Mouse (Mus musculus) bone marrow, adult 2 months (tissue): ENCODE measurements around the gene Ahnak. TPM values are rescaled to one million over a fixed set of nuclear protein-coding genes. Genes with fewer than 3 reads are reported as not detected.
A peak's percentile ranks its signal among the peaks of the same experiment; 100 is the strongest.

ENCODE experiments used
- H3K27ac ChIP-seq: fragments of 200-500 bp; 2 replicates; pipeline ENCODE4 v1.5.1; 2012; ENCODE audit warnings: low read depth, mild to moderate bottlenecking, control low read depth, inconsistent platforms, low read length; ENCODE audit not compliant: control insufficient read depth, poor library complexity, insufficient read depth
- H3K4me1 ChIP-seq: fragments of 200-500 bp; 2 replicates; pipeline ENCODE4 v1.6.1; 2011; ENCODE audit warnings: low read length; ENCODE audit not compliant: control insufficient read depth, insufficient read depth
- H3K4me3 ChIP-seq: fragments of 200-500 bp; replicated peaks from 2 replicates; pipeline ENCODE3; 2011; ENCODE audit warnings: mild to moderate bottlenecking, low read depth, low read length, control low read depth; ENCODE audit not compliant: control insufficient read depth
- CTCF ChIP-seq: fragments of 200-500 bp; IDR thresholded peaks from 2 replicates; pipeline ENCODE4 v1.5.1; 2011; ENCODE audit warnings: low read length, control low read depth; ENCODE audit not compliant: control insufficient read depth, insufficient read depth
- POLR2A ChIP-seq: fragments of 200-500 bp; IDR thresholded peaks from 2 replicates; pipeline ENCODE4 v1.6.1; 2011; ENCODE audit warnings: low read depth, mild to moderate bottlenecking, control low read depth, low read length, borderline replicate concordance; ENCODE audit not compliant: control insufficient read depth
- WGBS: fragments of 180-500 bp; shearing (Covaris S2); methylation state at CpG from one replicate; pipeline ENCODE4 v1.1.7; 2018; 5-methylcytosine and 5-hydroxymethylcytosine counted together
- polyA plus RNA-seq: library from polyadenylated mRNA; stranded (reverse); fragments of >200 nt; gene quantifications from 2 replicates; pipeline ENCODE4 v1.2.4, GENCODE M21; 2011; ENCODE audit warnings: low replicate concordance; ENCODE audit not compliant: missing spikeins, insufficient read depth, insufficient read length

Ahnak gene
- polyA plus RNA-seq = 17.4 and 40.1 TPM in 2 replicates

DNA sequence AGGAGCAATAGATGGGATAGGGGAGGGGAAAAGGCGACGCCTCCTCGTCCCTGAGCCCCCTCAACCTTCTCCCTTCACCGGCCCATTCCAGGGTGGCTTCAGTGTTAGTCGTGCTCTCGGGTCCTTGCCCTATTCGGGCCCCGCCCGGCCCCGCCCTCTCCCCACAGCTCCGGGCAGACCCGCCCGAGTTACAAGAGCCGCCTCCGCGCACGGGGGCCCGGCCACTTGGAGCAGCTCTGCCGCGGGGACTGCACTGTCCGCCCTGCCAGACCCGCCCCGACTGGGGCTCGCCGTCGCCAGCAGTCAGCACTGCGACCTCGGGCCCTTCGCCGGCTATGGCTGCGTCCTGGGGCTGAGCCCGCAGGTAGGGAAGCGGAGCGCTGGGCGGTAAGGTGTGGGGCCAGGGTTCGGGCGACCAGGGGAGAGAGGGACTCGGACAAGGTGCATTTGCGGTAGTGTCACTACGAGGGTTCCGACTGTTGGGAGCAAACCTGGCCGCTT is at the start of gene Ahnak:
Gene Ahnak, plus strand, starts transcription at position 219 of the 501 bp plus-strand sequence.
- peak; percentile 72; the same call in 1 of the 2 replicates for TF ChIP-seq POLR2A
- no peak for TF ChIP-seq CTCF
- Histone ChIP-seq H3K4me1 (peaks cover 1% of the 10 kb centered on the region), H3K4me3 (peak within 1 kb of the TSS; percentile 68), H3K27ac (peak within 1 kb of the TSS; percentile 68)
- 2% methylated on average over 42 of the region's 42 CpGs for WGBS

DNA sequence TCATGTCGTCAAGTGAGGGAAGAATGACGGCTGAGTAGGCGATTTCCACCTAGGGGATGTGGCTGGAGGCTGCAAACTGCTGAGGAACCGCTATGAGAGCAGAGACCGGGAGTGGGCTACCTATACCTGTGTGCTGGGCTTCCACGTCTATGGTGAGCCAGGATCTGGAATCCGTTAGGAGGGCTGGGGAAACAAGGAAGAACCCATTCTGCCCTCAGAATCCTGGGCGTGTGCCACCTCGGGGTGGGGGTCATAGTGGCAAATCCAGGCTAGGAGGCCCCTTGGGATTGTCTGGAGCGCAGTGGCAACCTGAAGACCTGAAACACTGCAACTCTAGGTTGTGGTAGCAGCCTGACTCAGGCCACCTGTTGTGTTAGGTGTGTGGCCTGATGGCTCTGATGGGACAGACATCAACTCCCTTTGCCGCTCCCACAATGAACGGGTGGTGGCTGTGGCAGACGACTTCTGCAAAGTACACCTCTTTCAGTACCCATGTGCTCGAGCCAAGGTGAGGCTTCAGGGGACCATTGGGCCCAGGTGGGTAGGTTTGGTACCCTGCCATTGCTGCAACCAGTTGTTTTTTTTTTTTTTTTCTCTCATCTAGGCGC is 48.5 kb upstream of the Ahnak start:
- Histone ChIP-seq H3K4me1 (peaks cover 5% of the 10 kb centered on the region; the same call in 1 of the 2 replicates), H3K4me3 (no peak overlapping the region), H3K27ac (no peak overlapping the region)
- TF ChIP-seq CTCF = no peak
- TF ChIP-seq POLR2A = no peak
- 80% methylated on average over 15 of the region's 15 CpGs for WGBS

DNA sequence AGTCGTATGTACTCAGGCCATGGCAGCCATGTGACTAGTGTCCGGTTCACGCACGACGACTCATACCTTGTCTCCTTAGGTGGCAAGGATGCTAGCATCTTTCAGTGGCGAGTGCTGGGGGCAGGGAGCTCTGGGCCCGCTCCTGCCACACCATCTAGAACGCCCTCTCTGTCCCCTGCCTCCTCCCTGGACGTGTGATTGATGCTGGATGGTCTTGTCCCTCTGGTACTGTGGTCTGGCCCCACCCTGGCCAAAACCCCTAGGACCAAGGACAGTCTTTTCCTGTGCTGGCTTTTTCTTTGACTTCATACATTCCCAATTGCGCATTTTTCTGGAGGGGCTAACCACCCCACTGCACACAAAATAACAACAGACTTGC is 48.0 kb upstream of the Ahnak start:
- peaks cover 5% of the 10 kb centered on the region; the same call in 1 of the 2 replicates for H3K4me1 ChIP-seq
- H3K4me3 ChIP-seq = peak overlapping the region; percentile 21
- 53% methylated on average over 10 of the region's 10 CpGs for WGBS
- H3K27ac ChIP-seq = peak overlapping the region; percentile 46
- no peak for TF ChIP-seq POLR2A
- TF ChIP-seq CTCF = no peak

DNA sequence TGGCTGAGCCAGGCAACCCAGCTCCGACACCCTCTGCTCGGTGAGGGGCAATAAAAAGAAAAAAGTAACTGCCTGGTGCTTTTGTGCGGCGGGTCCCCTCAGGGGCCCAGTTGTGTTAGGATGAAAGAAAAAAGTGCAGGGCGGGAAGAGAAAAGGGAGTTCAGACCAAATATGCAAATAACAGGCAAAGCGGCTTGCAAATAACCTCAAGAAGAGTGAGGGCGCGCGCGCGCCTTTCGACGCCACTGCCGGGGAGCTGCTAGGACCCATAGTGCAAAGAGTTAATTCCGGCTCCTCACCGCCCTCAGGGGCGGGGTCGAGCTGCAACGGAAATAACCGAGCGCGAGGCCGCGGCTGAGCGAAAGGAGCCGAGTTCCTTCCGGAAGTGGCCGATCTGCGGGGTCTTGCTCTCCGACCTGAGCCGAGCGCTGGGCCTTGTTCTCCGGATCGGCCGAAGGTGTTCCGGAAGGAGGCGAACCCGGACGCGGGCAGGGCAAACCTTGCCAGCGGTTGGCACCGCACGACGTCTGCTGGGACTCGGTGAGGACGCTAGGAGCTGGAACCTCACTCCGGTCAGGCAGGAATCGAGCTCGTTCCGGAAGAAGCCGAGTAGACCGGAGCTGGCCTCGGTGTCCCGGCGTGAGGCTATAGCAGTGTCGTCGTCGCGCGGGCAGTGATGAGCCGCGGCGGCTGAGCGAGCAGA is 47.4 kb upstream of the Ahnak start, which contains the start of gene Mta2:
Gene Mta2, plus strand, starts transcription at position 361 of the 703 bp plus-strand sequence.
- TF ChIP-seq CTCF (no peak), POLR2A (peak; percentile 96)
- under 1% methylated on average over 64 of the region's 64 CpGs for WGBS
- H3K4me1 ChIP-seq = peaks cover 5% of the 10 kb centered on the region; the same call in 1 of the 2 replicates

DNA sequence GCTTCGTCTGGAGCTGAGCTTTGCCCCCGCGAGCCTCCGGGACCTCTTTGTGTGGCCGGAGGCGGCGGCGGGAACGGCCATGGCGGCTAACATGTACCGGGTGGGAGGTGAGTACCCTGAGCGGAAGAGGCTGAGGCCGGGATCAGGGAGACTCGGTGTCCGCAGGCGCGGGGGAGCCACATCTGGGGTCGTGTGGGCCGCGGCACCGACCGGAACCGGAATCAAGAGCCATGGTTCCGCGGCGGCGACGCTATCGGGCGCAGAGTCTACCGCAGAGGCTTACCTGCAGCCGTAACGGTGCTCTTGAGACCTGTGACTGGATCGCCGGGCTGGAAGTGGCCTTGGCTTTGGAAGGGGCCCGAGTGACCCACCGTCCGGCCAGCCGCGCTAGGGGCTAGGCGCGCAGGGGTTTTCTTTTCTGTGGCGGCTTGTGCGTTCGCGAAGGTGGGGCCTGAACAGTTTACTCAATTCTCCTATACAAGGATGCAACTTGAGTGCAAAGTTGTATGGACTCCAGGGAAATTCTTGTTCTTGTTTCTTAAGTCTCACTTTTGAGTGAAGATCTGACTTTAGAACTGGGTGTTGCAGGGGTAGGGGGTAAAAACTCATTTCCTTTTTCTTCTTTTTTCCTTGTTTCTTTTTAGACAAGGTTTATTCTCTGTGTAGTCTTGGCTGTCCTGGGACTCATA is 46.7 kb upstream of the Ahnak start:
- Histone ChIP-seq H3K4me3 (peak overlapping the region; percentile 81), H3K4me1 (peaks cover 5% of the 10 kb centered on the region; the same call in 1 of the 2 replicates), H3K27ac (peak overlapping the region; percentile 96)
- WGBS = under 1% methylated on average over 46 of the region's 46 CpGs
- TF ChIP-seq POLR2A (no peak), CTCF (no peak)

More for the DNA sequence above, 47.4 kb upstream of the Ahnak start, which contains the start of gene Mta2:
- Histone ChIP-seq H3K4me3 (peak within 1 kb of the TSS; percentile 81), H3K27ac (peak within 1 kb of the TSS; percentile 96)

DNA sequence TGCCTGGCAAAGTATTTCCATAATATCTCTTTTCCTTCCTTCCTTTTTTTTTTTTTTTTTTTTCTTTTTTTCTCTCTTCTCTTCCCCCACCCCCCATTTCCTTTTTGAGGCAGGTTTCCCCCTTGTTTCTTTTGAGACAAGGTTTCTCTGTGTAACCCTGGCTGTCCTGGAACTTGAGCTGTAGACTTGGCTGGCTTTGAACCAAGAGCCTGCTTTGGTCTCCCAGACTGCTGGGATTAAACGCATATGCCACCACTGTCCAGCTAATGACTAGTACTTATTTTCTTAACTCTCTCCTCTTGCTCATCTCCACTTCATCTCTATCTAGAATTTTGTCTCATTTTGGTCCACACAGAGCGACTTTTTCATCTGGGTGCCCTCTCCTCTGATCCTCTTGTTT is 46.0 kb upstream of the Ahnak start:
- peak overlapping the region; percentile 72 for H3K4me3 ChIP-seq
- no peak for TF ChIP-seq CTCF
- no peak for TF ChIP-seq POLR2A
- H3K4me1 ChIP-seq = peaks cover 5% of the 10 kb centered on the region; the same call in 1 of the 2 replicates
- 28% methylated on average over 2 of the region's 2 CpGs for WGBS
- no peak overlapping the region for H3K27ac ChIP-seq

DNA sequence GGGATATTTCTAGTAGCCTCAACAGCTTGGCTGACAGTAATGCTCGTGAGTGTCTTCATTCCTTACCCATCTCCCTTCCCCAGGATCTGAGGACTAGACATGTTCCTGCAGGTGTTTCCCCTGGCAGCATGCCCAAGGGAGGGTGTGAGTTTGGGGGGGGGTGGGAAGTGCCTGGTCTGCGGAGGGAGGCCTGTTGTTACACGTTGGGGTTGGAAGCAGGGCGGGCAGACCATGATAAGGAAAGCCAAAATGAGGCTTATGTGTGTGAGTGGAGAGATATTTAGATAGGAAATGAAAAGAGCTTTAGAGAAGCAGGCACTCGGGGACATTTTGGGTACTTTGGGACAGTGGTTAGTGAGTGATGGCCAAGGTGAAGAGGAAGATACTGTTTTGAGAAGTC is 45.0 kb upstream of the Ahnak start:
- H3K27ac ChIP-seq = peak overlapping the region; percentile 22
- H3K4me3 ChIP-seq = peak overlapping the region; percentile 33
- no peak for TF ChIP-seq POLR2A
- no peak for TF ChIP-seq CTCF
- H3K4me1 ChIP-seq = peaks cover 5% of the 10 kb centered on the region; the same call in 1 of the 2 replicates
- WGBS = 3% methylated on average over 5 of the region's 5 CpGs
